Mouse (Mus musculus) adrenal gland, postnatal 10 days (tissue): ENCODE measurements around the gene Hspe1. TPM values are rescaled to one million over a fixed set of nuclear protein-coding genes. Genes with fewer than 3 reads are reported as not detected.
"Not testable (repeated sequence)": the region's sequence is repeated elsewhere in the genome, so short reads cannot be mapped to it uniquely, and the experiment has no call there.

ENCODE experiments used
- DNase-seq: peaks from one replicate; pipeline ENCODE4 v3.0.0; 2021; ENCODE audit warnings: mixed read lengths
- long read RNA-seq, 2 experiments: library from polyadenylated mRNA; stranded (forward); transcript quantifications; one replicate each; pipeline ENCODE4 v2.0.0; 2021
- total RNA-seq, 2 experiments: library from RNA; stranded (reverse); gene quantifications; 2 replicates each; pipeline ENCODE4 v1.2.3; 2021

Gene Hspe1
- total RNA-seq, result 100 to 1,000 TPM; 366 to 527 TPM
- long read RNA-seq, experiment 1, transcript Hspe1-201 (4 exons, 774 nt), result major isoform, 750 of 835 reads
- long read RNA-seq, experiment 1, partial matches to known transcripts, result 61 of 835 reads
- long read RNA-seq, experiment 1, other reads (novel, unspliced or antisense), result 21 of 835 reads
- long read RNA-seq, experiment 2, transcript Hspe1-201 (4 exons, 774 nt), result major isoform, 514 of 543 reads
- long read RNA-seq, experiment 2, partial matches to known transcripts, result 11 of 543 reads
- long read RNA-seq, experiment 2, other reads (novel, unspliced or antisense), result 17 of 543 reads

DNA sequence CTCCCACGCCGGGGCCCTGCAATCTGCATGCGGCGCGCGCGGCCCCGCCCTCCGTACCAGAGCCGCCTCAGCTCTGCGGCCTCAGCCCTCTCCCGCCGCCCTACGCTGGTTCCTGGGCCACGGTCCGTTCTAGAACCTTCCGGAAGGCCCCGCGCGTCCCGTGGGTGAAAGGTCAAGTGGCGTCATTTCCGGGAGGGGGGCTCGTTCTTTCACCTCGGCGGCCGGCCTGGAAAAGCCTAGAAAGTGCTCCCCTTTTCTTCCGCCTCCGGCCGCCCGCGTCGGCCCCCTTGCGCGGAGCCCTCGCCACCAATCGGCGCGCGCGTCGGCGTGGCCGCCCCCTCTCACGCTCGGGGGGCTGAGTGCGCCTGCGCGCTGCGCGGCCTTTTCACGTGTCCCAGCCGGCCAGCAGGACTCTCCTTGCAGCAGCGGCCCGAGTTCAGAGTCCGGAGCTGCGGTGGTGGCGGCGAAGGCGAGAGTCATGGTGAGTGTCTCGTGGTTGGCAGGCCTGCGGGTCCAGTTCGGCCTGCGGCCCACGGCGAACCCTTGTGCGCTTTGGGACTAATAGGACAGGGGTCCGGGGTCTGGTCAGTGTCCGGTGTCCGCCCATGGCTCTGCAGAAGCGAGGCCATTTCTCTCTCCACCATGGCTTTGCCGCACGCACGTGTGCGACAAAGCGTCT, at the start of gene Hspe1, which contains the start of gene Hspd1:
Hspe1 (plus strand) TSS at position 201 of the 679 bp plus-strand sequence.
Hspd1 (minus strand) TSS at position 312 of the 679 bp plus-strand sequence.
- DNase-seq, result peak; percentile 99

DNA sequence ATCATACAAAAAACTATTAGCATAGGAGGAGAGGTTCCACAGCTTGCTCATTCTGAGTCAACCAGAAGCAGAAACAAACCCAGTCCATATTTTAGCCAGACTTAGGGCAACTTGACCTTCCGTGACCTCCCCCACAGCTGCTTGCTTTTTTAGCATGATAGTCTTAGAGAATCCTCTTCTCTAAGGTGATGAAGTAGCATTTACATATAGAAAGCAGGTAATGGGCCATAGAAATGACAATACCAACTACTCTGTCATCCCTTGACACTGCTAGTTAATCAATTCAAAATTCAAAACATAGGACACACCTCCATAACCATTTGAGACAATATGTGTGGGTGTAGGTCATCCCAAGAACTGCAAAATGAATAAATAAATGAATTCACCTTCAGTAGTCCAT, 48.0 kb upstream of the Hspe1 start:
- no peak for DNase-seq

DNA sequence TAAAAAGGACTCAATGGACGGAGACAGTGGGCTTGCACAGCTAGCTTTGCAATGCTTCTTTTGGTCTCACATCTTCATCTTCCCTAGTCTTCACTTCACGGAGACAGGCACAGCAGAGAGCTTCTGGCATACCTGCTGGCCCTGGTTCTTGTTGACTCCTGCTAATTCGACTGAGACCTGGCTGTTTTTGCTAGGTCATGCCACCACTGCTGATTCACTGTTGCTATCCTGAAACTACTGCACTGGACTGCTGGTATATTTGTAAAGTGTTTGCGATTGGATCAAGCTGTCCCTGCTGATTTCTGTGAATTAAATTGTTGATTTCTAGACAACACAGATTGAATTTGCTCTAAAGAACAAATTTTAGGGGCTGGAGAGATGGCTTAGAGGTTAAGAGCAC, 46.2 kb upstream of the Hspe1 start:
- DNase-seq, result no peak

DNA sequence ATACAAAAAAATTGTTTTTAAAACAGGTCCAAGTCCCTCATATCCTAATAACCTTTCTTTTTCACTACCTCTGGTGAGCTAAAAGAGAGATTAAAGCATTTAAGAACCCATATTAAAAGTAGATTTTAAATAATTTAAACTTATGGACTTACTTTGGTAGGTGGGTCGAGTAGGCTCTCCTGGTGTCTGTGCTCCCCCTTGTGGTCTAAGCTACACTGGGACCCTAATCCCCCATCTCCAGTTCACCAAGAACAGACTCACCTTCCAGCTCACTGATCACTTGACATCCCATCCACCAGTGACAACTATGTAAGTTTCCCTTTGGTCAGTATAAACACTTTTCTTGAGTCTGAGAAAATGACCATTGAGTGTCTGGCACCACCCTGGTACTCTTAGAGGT, 45.7 kb upstream of the Hspe1 start:
- DNase-seq, result no peak

DNA sequence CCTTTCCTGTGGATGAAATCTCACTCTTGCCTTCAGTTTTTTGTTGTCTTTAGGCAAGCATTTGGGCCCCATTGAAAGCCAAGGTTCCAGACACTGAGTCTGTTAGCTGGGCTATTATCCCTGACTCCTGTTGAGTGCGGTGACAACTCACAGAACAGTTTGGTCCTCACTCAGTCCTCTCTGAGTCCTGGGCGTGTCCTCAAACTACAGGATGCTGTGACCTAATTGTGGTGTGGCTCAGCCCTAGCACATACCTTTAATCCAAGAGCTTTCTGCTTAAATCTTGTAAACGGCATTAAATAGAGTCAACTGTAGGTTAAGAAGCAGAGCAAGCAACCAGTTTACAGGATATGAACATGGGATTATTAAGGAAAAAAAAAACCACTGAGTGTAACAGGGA, 44.8 kb upstream of the Hspe1 start:
- DNase-seq, result no peak

DNA sequence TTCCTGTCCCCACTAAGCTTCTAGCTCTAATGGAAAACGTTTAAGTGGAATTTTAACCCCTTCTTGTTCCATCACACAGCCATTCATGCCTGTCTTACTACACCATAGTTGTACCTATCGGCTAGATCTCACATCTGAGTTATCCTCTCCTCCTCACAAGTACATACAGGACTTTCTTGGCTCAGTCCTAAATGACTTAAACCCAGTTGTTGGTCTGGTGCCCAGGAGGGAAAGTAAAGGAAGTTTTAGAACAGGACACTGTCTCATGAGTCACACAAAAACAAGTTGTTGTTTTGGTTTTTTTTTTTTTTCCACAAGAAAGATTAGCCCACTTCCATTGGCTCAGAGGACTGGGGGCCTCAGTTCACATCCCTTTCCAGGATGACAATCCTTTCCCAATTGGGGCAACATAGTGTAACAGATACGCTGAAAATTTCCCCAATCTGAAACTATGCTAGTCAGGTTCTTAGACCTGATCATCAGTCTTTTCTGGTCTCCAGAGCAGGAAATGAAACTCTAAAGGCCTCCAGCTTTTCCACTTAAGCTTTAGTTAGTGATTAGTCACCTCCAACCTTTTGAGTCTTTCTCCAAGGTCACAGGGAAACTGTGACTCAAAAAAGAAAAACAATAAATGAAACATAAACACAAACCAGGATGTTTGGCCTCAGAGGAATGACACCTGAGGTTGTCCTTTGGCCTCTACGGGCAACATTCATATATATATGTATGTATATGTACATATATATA, 38.9 kb upstream of the Hspe1 start:
- no peak for DNase-seq

DNA sequence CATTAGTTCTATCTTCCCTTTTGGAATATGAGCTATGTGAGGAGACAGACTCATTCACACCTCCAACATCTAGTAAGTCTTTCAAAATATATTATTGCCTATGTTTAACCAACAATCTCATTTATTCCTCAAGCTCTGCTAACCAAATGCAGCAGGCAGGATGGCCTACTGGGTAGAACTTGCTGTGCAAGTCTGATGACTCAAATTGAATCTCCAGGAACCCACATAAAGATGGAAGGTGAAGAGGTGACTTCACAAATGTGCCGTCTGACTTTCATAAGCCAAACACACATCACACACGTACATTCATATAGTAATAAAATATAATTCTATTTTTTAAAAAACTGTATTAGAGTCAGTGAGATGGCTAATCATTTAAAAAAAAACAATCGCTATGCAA, 36.3 kb upstream of the Hspe1 start:
- no peak for DNase-seq

DNA sequence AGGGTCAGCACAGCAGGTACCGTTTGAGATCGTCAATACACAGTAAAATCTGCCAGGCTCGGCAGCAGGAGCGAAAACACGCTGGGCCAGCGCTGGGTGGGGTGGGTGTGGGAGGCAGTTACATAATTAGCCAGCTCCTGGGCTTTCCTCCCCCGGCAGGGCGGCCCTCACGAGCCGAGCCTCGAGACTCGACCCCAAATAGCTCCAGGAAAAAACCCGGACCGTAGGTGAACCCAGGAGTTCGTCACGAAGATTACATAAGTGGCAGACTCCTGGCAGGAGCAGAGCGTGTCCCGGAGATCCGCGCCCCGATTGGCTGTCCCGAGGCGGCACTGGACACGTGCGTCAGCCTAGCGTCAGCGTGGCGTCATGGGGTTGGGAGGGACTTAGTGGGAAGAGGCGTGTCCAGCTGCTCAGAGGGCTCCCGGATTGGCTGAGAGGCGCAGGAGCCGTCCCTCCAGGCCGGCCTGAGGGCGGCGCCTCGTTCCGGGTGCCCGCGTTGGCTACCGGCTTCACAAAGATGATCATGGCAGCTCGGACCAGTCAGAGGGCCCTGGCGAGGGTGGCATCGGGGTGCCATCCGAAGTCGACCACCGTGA, 35.5 kb upstream of the Hspe1 start, which contains the start of gene Coq10b:
Coq10b (plus strand) TSS at position 416 of the 599 bp plus-strand sequence.
- DNase-seq, result peak; percentile 100

DNA sequence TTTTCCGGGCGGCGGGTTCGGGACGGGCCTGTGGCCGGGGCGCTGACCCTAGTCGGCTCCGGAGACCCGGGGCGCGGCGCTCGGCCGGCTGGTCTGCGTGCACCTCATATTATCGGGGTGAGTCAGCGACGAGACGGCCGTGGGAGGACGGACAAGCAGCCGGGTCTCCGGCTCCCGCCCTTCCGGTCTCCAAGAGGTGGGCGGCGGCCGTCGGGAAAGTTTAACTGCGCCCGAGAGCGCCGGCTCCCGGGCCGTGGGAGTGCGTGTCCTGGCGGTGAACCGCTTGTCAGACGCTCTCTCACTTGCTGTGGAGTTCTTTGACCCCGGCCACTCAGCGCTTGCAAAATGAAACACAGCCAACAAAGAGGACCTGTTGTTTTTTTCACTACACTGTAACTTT, 34.9 kb upstream of the Hspe1 start:
- peak; percentile 83 for DNase-seq

DNA sequence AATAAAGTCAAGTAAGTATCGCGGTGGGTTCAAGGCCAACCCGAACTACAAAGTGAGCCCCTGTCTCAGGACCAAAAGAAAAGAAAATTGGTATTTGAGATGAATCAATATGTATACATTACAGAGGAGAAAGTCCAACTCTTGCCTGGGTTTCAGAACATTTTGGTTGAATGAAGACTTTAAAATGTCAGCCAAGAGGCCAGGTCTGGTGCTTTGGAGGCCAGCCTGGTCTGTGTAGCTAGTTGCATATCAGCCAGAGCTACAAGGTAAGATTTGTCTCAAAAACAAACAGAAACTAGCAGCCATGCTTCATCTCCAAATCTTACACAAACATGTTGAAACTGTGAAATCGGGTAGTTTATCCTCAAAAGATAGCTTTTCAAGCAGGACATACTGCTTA, 34.3 kb upstream of the Hspe1 start:
- no peak for DNase-seq

DNA sequence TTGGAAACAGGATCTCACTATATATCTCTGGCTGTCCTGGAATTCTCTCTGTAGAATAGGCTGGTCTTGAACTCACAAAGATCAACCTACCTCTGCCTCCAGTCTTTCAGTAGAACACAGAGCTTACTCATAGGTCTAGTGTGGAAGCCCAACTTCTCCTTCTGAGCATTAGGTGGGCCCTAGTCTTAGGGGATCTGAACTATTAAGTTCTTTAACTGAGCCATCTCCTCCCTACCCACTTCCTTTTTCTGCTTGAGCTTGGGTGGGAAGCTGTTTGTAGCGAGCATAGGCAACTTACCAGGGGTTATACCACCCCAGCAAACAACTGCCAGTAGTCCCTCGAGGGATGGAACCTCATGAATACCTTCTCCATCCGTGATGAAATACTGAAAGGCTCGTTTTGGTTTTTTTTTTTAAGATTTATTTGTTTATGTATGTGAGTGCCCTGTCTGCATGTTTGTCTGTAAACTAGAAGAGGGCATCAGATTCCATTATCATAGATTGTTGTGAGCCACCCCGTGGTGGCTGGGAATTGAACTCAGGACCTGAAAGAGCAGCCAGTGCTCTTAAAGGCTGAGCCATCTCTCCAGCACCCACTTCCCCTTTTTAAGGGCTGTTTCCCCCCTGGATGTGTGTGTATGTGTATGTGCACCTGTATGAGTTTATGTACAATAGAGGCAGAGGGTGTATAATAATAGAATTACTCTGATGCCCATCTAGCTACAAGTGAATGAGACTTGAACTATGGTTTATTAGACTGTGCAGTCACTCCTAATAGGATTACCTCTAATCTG, 32.4 kb upstream of the Hspe1 start:
- no peak for DNase-seq

DNA sequence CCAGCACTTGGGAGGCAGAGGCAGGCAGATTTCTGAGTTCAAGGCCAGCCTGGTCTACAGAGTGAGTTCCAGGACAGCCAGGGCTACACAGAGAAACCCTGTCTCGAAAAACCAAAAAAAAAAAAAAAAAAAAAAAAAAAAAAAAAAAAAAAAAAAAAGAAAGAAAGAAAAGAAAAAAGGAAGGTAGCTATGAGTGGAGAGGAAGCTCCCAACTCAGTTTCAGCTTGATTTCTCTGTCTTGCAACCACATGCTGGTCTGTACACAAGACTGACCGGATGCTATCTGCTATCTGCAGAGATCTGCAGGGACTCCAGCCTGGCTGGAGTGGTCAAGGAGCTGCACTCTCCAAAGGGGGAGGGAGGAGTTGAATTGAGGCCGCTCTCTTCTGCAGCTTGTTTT, 29.5 kb upstream of the Hspe1 start:
- DNase-seq, result not testable (repeated sequence)

DNA sequence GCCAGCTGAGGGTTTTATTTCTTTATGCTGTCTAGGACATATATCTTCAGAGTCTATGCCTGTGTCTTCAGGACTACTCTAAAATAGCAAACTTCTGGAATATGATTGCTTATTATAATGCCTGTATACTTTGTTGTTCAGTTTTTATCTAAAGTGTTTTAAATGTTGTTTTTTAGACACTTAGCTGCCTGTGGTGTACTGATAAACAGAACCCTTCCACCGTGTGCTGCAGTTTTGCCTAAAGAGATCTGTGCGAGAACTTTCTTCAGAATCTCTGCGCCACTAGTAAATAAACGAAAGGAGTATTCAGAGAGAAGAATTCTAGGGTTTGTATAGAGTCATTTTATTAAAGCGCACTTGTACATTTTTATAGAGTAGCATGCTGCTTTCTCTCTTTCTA, 26.8 kb upstream of the Hspe1 start:
- DNase-seq, result no peak

DNA sequence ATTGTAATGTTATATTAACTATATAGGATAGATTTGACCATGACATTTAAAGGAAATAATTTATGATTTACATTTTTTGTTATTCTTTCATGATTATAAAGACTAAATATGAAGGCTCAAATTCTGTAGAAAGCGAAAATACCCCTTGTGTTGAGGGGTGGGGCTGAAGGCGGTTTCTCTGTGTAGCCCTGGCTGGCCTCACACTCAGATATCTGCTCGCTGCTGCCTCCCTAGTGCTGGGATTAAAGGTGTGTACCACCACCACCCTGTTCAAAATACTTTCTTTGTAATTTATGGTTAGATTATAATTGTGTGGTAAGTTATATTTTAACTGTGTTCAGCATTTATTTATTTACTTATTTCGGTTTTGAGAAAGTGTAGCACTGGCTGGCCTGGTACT, 26.2 kb upstream of the Hspe1 start:
- DNase-seq, result no peak

DNA sequence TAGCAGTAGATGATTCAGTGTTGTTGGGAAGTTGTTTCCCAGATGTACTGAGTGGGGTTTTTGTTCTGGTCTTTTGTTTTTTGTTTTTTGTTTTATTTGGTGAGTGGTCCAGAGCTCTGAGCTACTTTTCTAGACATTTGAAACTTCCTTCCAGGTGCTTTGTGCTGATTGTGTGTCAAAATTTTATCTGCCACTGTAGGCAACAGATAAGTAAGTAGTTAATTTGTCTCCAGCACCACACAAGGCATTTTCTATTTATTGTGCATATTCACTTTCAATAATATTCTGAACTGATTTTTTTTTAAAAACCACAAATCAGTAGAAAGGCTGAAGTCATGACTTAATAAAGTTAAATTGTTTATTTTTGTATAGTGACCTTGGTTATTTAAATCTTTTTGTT, 15.6 kb upstream of the Hspe1 start:
- not testable (repeated sequence) for DNase-seq

DNA sequence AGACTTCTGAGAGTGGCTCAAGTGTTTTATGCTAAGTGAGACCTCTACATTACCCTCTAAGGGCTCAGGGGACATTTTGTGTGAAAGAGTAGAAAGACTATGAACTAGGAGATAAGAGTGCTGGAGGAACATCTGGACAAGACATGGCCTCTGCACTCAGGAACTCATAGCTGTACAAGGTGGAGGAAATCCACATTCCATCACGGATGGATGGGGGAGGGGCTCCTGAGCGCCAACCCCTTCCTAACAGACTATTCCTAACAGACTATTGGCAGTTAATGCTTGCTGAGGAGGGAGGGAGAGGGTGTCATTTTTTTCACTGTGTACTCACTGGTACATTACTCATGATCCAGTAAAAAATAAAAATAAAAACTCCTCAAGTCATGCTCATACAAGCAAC, 13.2 kb upstream of the Hspe1 start:
- no peak for DNase-seq

DNA sequence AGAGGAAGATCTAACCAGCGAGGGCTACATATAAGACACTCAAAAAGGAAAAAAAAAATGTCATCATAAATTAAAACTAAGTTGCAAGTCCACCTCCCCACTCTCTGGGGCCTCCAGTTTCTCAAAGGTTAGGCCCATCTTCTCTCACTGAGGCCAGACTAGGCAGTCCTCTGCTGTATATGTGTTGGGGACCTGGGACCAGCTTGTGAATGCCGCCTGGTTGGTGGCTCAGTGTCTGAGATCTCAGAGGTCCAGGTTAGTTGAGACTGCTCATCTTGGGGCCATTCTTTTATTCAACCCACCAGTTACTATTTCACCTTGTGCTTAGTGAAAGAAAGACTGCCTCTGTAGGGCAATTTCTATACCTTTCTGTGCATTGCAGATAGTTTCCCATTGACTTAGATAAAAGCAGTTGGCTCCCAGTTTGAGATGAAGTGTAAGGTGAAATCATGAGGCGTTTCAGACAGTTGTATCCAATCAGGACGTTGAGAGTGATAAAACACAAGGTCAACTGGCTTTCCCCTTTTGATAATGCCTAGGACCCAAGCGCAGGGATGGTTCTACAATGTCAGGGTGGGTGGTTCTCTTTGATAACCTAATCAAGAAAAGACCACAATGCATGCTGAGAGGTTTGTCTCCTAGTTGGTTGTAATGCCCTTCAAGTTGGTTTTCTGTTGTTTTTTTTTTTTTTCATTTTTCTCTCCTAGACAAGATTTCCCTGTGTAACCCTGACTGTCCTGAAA, 12.1 kb upstream of the Hspe1 start:
- DNase-seq, result no peak

DNA sequence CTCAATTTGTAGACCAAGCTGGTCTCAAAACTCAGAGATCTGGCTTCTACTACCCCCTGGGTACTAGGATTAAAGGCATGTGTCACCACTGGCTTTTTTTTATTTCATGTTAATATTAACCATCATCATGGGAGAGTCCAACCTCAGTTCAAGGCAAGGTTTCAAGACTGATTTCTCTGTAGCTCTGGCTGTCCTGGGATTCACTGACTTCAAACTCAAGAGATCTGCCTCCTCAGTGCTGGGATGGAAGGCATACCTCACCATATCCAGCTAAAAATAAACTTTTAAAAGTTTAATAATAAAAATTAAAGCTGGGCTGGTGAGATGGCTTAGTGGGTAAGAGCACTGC, 11.6 kb upstream of the Hspe1 start:
- no peak for DNase-seq

DNA sequence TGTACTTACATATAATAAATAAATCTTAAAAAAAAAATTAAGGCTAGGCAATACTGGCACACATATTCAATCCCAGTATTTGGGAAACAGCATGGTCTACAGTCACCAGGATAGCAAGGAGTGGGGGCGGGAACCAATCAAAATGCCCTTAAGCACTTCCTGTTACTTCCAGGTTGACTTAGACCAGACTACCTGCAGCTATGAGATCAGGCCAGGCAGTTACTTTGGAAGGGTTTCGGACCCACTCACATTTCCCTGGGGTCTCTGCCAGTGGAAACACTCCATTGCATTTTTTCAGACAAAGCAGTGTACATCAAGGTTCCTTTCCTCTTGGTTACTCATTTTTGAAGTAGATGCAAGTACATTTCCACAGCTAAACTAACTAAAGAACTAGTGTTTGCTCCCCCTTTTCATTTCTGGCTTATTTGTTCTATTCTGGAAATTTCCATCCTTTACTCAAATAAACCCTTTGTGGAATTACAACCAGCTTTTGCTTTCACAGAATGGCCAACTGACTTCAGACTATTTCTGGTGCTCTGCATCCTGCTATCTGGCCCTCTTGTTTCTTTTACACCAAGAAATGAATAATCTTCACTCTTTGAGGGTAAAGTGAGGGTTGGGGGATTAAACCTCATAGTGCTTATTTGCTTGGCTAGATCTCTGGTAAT, 10.9 kb upstream of the Hspe1 start:
- no peak for DNase-seq

DNA sequence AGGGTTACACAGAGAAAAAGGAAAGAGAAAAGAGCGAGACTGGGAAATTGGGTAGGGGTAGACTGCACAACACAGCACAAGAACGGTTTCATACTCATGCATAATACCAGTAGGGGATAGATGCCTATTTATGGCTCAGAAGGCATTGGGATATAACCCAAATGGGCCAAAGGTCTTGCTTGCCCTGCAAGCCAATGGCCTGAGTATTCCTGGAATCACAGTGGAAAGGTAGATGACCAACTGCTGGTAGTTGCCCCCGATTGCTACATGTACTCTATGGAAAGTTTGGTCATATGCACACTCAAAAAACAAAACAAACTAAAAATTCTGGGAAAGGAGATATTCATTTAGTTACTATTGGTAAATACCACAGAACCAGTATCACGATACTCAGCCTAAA, 8.3 kb upstream of the Hspe1 start:
- DNase-seq, result peak; percentile 46

DNA sequence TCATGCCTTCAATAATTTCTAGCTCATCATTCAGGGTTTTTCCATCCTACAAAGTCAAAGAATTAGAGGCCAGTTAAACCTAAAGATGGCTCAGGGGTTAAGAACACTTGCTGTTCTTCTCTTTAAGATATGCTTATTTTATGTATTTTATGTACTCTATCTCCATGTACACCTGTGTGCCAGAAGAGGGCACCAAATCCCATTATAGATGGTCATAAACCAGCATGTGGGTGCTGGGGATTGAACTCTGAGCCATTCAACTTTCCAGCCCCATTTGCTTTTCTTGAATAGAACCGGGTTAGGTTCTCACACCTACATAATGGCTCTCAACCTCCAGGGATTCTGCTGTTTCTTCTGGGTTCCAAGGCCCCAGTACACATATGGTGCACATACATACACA, 5.8 kb upstream of the Hspe1 start:
- DNase-seq, result no peak
